Mouse (Mus musculus): Measurements from ENCODE around the gene B230104I21Rik.

The B230104I21Rik gene

DNA sequence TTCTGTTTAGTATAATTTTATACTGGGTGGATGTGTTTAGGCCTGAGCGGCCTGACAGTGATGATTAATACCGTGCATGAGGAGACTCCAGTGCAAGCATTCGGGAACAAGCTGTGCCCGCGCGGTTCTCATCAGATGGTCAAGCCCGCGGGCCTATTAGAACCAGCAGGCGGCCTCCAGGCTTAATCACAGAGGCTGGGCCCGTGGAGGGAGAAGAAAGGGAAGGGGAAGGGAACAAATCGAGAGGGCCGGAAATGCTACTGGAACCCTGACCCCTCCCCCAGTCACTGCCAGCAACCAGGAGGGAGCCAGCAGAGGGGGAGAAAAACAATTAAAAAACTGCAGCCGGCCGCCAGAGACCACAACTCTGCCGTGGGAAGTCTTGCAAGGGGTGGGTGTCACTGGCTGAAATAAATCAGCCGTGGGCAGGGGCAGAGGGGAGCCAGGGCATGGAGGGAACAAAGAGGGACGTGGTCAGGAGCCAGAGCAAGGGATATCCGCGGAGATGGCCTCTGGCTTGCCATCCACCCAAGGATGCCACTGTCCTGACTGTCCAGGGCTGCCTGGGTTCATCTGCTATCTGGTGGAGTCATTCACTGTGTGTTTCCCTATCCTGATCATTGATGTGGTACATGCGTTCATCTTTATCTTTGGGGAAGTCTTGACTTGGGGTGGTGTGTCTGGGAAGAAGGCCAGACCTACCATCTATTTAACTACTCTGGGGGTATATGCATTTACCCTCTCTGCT lies 54.6 kb downstream of the B230104I21Rik start:
- no peak for ATAC-seq (ENCODE audit: insufficient number of reproducible peaks, low FRiP score, low TSS enrichment)

- ATAC-seq (ENCODE audit: insufficient number of reproducible peaks, low FRiP score, low TSS enrichment), result no peak
These were observed 56.7 kb downstream of the B230104I21Rik start for GRCm38 (mm10) chr4:154392641-154393040.

GRCm38 (mm10) chr4:154393196-154394122 lies 57.5 kb downstream of the B230104I21Rik start:
- no peak for ATAC-seq (ENCODE audit: insufficient number of reproducible peaks, low FRiP score, low TSS enrichment)

DNA sequence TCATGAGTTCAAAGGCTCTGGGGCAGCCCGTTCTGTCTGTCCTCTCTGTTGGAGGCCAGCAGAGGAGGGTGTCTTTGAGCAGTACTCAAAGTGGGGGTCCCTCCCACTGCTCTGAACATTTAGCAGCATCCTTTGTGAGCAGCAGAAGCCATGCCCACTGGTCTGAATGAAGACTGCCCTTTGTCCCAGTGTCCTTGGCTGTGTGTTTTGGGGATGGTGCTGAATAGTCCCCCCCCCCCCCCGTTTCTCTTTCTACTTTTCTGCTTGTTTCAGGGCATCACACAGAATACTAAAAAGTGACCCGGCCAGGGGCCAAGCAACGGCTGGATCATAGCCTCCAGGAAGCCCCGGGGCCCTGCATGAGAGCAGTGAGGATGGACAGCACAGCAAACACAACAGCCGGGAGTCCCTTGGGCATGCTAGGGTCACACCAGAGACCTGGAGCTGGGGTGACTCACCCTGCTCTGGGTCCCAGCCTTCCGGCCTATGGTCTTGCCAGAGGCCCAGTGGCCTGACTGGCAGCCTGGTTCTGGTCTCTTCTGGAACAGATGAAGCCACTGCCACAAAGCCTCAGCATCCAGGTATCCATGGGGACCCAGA lies 58.3 kb downstream of the B230104I21Rik start:
- ATAC-seq (ENCODE audit: insufficient number of reproducible peaks, low FRiP score, low TSS enrichment), result no peak

DNA sequence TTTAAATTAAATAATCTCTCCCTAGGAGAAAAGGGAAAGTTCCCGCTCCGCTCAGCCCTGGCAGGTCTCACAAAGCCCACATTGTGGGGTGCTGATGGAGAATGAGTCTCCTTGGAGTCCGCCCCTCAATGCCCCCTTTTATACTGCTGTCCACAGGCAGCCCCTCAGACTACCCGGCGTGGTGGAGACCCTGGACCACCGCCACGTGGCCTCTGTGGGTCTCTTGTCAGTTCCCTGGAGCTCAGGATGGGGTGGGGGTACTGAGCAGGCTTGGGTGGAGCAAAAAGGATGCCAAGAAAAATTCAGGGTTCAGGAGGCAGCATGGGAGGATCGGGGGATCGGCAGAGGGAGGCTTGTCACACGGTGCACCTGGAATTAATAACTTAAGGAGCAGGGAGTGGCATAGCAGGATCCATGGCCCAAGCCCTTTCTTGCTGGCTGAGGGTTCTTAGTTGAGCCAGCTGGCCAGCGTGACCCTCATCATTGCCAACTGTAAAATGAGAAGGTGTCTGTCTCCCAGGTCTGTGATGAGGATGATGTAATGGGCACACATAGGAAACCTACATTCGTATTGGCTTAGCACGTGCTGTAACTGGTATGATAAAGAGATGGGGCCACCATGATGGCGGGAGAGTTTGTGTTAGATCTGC lies 60.9 kb downstream of the B230104I21Rik start:
- no peak for ATAC-seq (ENCODE audit: insufficient number of reproducible peaks, low FRiP score, low TSS enrichment)

Measured in cerebellum, adult (tissue).